Comparison of ENCODE assay signal across 8 mouse cellular contexts in the genomic region with DNA sequence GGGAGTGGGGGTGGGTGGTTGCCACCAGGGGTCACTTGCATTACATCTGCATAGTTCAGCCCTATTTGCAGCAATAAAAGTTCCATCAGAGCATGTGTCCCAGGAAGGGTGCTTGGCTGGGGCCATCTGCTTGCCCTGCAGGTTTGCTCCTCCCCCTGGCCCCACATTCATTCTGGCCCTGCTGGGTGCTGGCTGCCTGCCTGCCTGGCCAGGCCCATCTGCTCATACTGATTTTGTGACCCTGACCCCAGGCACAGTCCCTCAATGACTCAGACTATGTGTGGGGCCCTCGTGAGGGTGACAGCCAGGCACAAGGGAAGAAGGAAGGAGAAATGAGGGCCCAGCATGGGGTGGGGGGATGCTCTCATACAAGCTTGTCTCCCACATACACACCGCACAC. TPM values are rescaled to one million over a fixed set of nuclear protein-coding genes. Genes with fewer than 3 reads are reported as not detected.
DNase-seq lines count a peak whose midpoint lies in the region; ATAC-seq and TF ChIP-seq lines count a peak whose summit lies in the region.
"Had no signal": no experiment of that assay in that cellular context is flagged by ENCODE, and none has a peak within 500 bp of the region (broad histone marks: within the 10 kb centered on the region; RNA-seq: fewer than 3 reads in every experiment).

No protein-coding gene starts in this region.

- intact Hi-C loops in left cerebral cortex, postnatal 36 days (cut with DNase I) = loop anchor here (10.0 kb wide), 1 partner anchor 701 kb away; the partner anchor contains the start of gene Diras2

- no peak for TF ChIP-seq CTCF in lung, adult 2 months (IDR thresholded peaks at IDR 0.05; ENCODE audit: insufficient read depth, low read length)

- no peak for TF ChIP-seq POLR2A in lung, adult 2 months (IDR thresholded peaks at IDR 0.05; ENCODE audit: borderline replicate concordance, extremely low read depth, low read depth, low read length)

- H3K4me1 ChIP-seq in lung, embryonic 16.5 days (replicated peaks; ENCODE audit: control insufficient read depth, insufficient read depth, low read length) = no peaks in the 10 kb centered on the region; the same call in 1 of the 2 replicates
- H3K4me1 ChIP-seq in lung, adult 2 months (ENCODE audit: control insufficient read depth, insufficient read depth, low read length) = no peaks in the 10 kb centered on the region
- H3K4me1 ChIP-seq in intestine, embryonic 14.5 days (replicated peaks; ENCODE audit: control insufficient read depth, insufficient read depth, low read length) = 0 out of 2 replicates have a peak, but pooled peaks cover 5% of the 10 kb centered on the region

- H3K27ac ChIP-seq in lung, embryonic 16.5 days (ENCODE audit: low read length) = no peak overlapping the region
- H3K27ac ChIP-seq in intestine, embryonic 14.5 days (ENCODE audit: low read depth) = no peak overlapping the region

- H3K9ac ChIP-seq in lung, embryonic 16.5 days (ENCODE audit: low read length) = no peak overlapping the region
- H3K9ac ChIP-seq in intestine, embryonic 14.5 days (ENCODE audit: low read length) = no peak overlapping the region

- DNase-seq in lung, adult 2 months = no peak
- DNase-seq in cerebellum, adult 11-12 months = peak; percentile 93
- no peak for DNase-seq in intestine, embryonic 14.5 days (ENCODE audit: low spot score)
- DNase-seq in retina, postnatal 1 day = peak; percentile 70
- no peak for DNase-seq in left cerebral cortex, postnatal 36 days (ENCODE audit: low spot score in 2 of 2)

- no peaks in the 10 kb centered on the region for H3K27me3 ChIP-seq in lung, embryonic 16.5 days (ENCODE audit: control insufficient read depth, insufficient read depth, low read depth, low read length)
- no peaks in the 10 kb centered on the region for H3K27me3 ChIP-seq in intestine, embryonic 14.5 days (replicated peaks; ENCODE audit: control insufficient read depth, insufficient read depth, low read length)

- peak; percentile 17; the same call in 1 of the 2 replicates for ATAC-seq in lung, embryonic 16.5 days (ENCODE audit: low read depth)
- ATAC-seq in intestine, embryonic 14.5 days (replicated peaks; ENCODE audit: low FRiP score, low TSS enrichment, low read depth) = peak; percentile 49; the same call in 1 of the 2 replicates
- no peak for ATAC-seq in megakaryocyte progenitor cell, adult 5-6 weeks (replicated peaks; ENCODE audit: poor library complexity)
- ATAC-seq: activated CD4-positive, CD25-positive, alpha-beta regulatory T cell, adult 4 months had no signal

- H3K9me3 ChIP-seq in lung, embryonic 16.5 days (ENCODE audit: control insufficient read depth, low read length) = no peaks in the 10 kb centered on the region
- no peaks in the 10 kb centered on the region for H3K9me3 ChIP-seq in intestine, embryonic 14.5 days (ENCODE audit: control insufficient read depth, low read length)

- H3K36me3 ChIP-seq in lung, embryonic 16.5 days (ENCODE audit: control insufficient read depth, insufficient read depth, low read length) = no peaks in the 10 kb centered on the region
- H3K36me3 ChIP-seq in intestine, embryonic 14.5 days (ENCODE audit: control insufficient read depth, insufficient read depth, low read length) = no peaks in the 10 kb centered on the region

- H3K4me3 ChIP-seq in lung, embryonic 16.5 days (ENCODE audit: low read length) = no peak overlapping the region
- no peak overlapping the region for H3K4me3 ChIP-seq in lung, adult 2 months (replicated peaks; ENCODE audit: extremely low read depth, low read depth, low read length)
- no peak overlapping the region for H3K4me3 ChIP-seq in intestine, embryonic 14.5 days (ENCODE audit: low read depth, low read length)

- no peak overlapping the region for H3K4me2 ChIP-seq in lung, embryonic 16.5 days (ENCODE audit: low read depth, low read length)
- no peak overlapping the region for H3K4me2 ChIP-seq in intestine, embryonic 14.5 days (ENCODE audit: low read length)

- WGBS in lung, embryonic 16.5 days = 49% methylated on average over 2 of the region's 2 CpGs
- WGBS in lung, adult 2 months = 68% methylated on average over 2 of the region's 2 CpGs
- 44% methylated on average over 2 of the region's 2 CpGs for WGBS in intestine, embryonic 14.5 days

RNA-seq across cellular contexts. Expression of gene Gadd45g, which starts 12.9 kb away (rescaled TPM):
- 74.4 and 92.3 TPM in 2 replicates for polyA plus RNA-seq in lung, embryonic 16.5 days (2015; fragmentation: Nextera tagmentation; extraction: Ambion mirVana)
- 43.5 and 60.1 TPM in 2 replicates for polyA plus RNA-seq in lung, adult 2 months (2012; rRNA removed)
- 29.1 and 33.0 TPM in 2 replicates for polyA plus RNA-seq in intestine, embryonic 14.5 days (2014; fragmentation: Nextera tagmentation; extraction: Ambion mirVana)
- total RNA-seq in megakaryocyte progenitor cell, adult 5-6 weeks (2015) = 1.8 and 2.6 TPM in 2 replicates
- total RNA-seq in megakaryocyte progenitor cell, adult 5-6 weeks (2017) = 2.5 and 2.6 TPM in 2 replicates
- total RNA-seq in left cerebral cortex, postnatal 36 days (2021) = 10 to 100 TPM; 11.0 to 24.6 TPM

RNA-seq across cellular contexts. Expression of gene Sema4d, which starts 40.1 kb away (rescaled TPM):
- 9.0 and 9.8 TPM in 2 replicates for polyA plus RNA-seq in lung, embryonic 16.5 days (2015; fragmentation: Nextera tagmentation; extraction: Ambion mirVana)
- polyA plus RNA-seq in lung, adult 2 months (2012; rRNA removed) = 15.0 and 23.3 TPM in 2 replicates
- 9.2 and 9.7 TPM in 2 replicates for polyA plus RNA-seq in intestine, embryonic 14.5 days (2014; fragmentation: Nextera tagmentation; extraction: Ambion mirVana)
- total RNA-seq in megakaryocyte progenitor cell, adult 5-6 weeks (2015) = 25.4 and 27.1 TPM in 2 replicates
- 8.6 and 10.7 TPM in 2 replicates for total RNA-seq in megakaryocyte progenitor cell, adult 5-6 weeks (2017)
- 10 to 100 TPM; 91.0 to 94.2 TPM for total RNA-seq in left cerebral cortex, postnatal 36 days (2021)

Comparison
In these comparisons a context has a peak if more than half of its experiments do, and no peak if none do; other contexts are left out.
1. DNase-seq: peak in cerebellum, adult 11-12 months (single experiment) and retina, postnatal 1 day (single experiment); none in lung, adult 2 months (single experiment), intestine, embryonic 14.5 days (single experiment) and left cerebral cortex, postnatal 36 days (0 of 2).